Mouse (Mus musculus): ENCODE results near the gene Zfp512b.

DNA sequence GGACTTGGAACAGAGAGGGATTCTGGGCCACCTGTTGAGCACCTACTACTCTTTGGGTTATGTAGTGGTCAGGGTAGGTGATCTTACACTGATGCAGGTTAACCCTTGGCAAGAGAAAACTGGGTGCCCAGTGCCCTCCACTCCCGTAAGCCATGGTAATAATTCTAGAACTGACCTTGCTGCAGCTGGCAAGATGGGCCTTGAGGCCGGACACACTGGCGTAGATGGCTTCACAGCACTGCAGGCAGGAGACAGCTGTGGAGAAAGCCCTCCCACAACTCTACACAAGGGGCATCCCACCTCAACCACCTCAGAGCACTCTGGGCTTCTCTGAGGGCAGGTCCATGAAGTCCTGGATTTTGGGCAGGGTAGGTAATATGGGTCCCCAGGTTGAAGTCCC lies 6.5 kb downstream of the Zfp512b start:
- TF ChIP-seq CTCF (IDR thresholded peaks at IDR 0.05; ENCODE audit: extremely low read depth, insufficient read depth, low read length) (no peak), POLR2A (IDR thresholded peaks at IDR 0.05; ENCODE audit: extremely low read depth, insufficient read depth, low read length) (no peak)
